Mouse (Mus musculus) forebrain, postnatal 0 days (tissue): ENCODE measurements around the gene Slc7a1. TPM values are rescaled to one million over a fixed set of nuclear protein-coding genes. Genes with fewer than 3 reads are reported as not detected.

Source experiments
- ATAC-seq: fragments of 200-750 bp; cut with Nextera tagmentation; 2 replicates; pipeline ENCODE4 v1.8.0; 2017; ENCODE audit warnings: mild to moderate bottlenecking, moderate library complexity
- DNase-seq: peaks from one replicate; pipeline ENCODE4 v3.0.0-alpha.2; 2015
- H3K27ac ChIP-seq: fragments of 300-500 bp; sonication (generic); 2 replicates; pipeline ENCODE4 v1.5.1; 2014; ENCODE audit warnings: low read depth, mild to moderate bottlenecking, antibody characterized with exemption, low read length, moderate library complexity, mixed read lengths
- H3K27me3 ChIP-seq: fragments of 300-500 bp; sonication (generic); 2 replicates; pipeline ENCODE4 v1.6.1; 2014; ENCODE audit warnings: mild to moderate bottlenecking, low read length, mixed read lengths; ENCODE audit not compliant: insufficient read depth
- H3K36me3 ChIP-seq: fragments of 300-500 bp; sonication (generic); 2 replicates; pipeline ENCODE4 v1.6.1; 2014; ENCODE audit warnings: mild to moderate bottlenecking, moderate library complexity; ENCODE audit not compliant: insufficient read depth
- H3K4me1 ChIP-seq: fragments of 300-500 bp; sonication (generic); 2 replicates; pipeline ENCODE4 v1.6.1; 2014; ENCODE audit warnings: antibody characterized with exemption; ENCODE audit not compliant: insufficient read depth
- H3K4me2 ChIP-seq: fragments of 300-500 bp; sonication (generic); 2 replicates; pipeline ENCODE4 v1.6.1; 2014; ENCODE audit warnings: low read depth, mild to moderate bottlenecking, moderate library complexity
- H3K4me3 ChIP-seq: fragments of 300-500 bp; sonication (generic); 2 replicates; pipeline ENCODE4 v1.5.1; 2014; ENCODE audit warnings: low read depth, low read length, mixed read lengths
- H3K9ac ChIP-seq: fragments of 300-500 bp; sonication (generic); 2 replicates; pipeline ENCODE4 v1.6.1; 2014; ENCODE audit warnings: mild to moderate bottlenecking
- H3K9me3 ChIP-seq: fragments of 300-500 bp; sonication (generic); 2 replicates; pipeline ENCODE4 v1.6.1; 2016; ENCODE audit warnings: low read length
- CTCF ChIP-seq: sonication (generic); IDR thresholded peaks from 2 replicates; pipeline ENCODE4 v1.5.1; 2016; ENCODE audit warnings: antibody characterized with exemption, control low read depth, low read depth
- WGBS: fragments of 180-500 bp; shearing (Covaris S2); extraction: QIAGEN DNeasy Blood & Tissue Kit; methylation state at CpG from one replicate; pipeline ENCODE4 v1.1.7; 2014; 5-methylcytosine and 5-hydroxymethylcytosine counted together
- polyA plus RNA-seq: library from polyadenylated mRNA; unstranded; fragments of >200 nt; fragmentation: Nextera tagmentation; extraction: Ambion mirVana; gene quantifications from 2 replicates; pipeline ENCODE4 v1.2.1, GENCODE M21; 2015
- total RNA-seq: library from RNA; depleted of rRNA; stranded (reverse); fragments of >200 nt; gene quantifications from 2 replicates; pipeline ENCODE4 v1.2.3, GENCODE M21; 2014

The Slc7a1 gene
- total and polyA plus RNA-seq, 2 experiments from 2014 or later: 44.0 to 52.2 TPM

- H3K9ac ChIP-seq: no peak overlapping the region
- no peak for TF ChIP-seq CTCF
- no peak overlapping the region for H3K27ac ChIP-seq
- H3K27me3 ChIP-seq: no peaks in the 10 kb centered on the region
- no peak overlapping the region for H3K4me3 ChIP-seq
- DNase-seq (no peak), ATAC-seq (no peak)
- WGBS: 87% methylated on average over 2 of the region's 2 CpGs
- H3K4me1 ChIP-seq: no peaks in the 10 kb centered on the region
- H3K36me3 ChIP-seq: peaks cover 8% of the 10 kb centered on the region; the same call in 1 of the 2 replicates
- no peak overlapping the region for H3K4me2 ChIP-seq
- H3K9me3 ChIP-seq: no peaks in the 10 kb centered on the region
These were observed 95.6 kb downstream of the Slc7a1 start for GRCm38 (mm10) chr5:148304112-148304511.

GRCm38 (mm10) chr5:148302968-148303367 is 96.7 kb downstream of the Slc7a1 start:
- no peak overlapping the region for H3K9ac ChIP-seq
- no peaks in the 10 kb centered on the region for H3K9me3 ChIP-seq
- no peak overlapping the region for H3K4me2 ChIP-seq
- no peak overlapping the region for H3K27ac ChIP-seq
- no peaks in the 10 kb centered on the region for H3K4me1 ChIP-seq
- H3K27me3 ChIP-seq: no peaks in the 10 kb centered on the region
- no peak for TF ChIP-seq CTCF
- H3K4me3 ChIP-seq: no peak overlapping the region
- H3K36me3 ChIP-seq: peaks cover 8% of the 10 kb centered on the region
- no peak for ATAC-seq
- no peak for DNase-seq
- WGBS: 88% methylated on average over 11 of the region's 11 CpGs

GRCm38 (mm10) chr5:148293346-148293745 is 106.4 kb downstream of the Slc7a1 start:
- WGBS: 89% methylated on average over 7 of the region's 7 CpGs

GRCm38 (mm10) chr5:148292862-148293261 is 106.8 kb downstream of the Slc7a1 start:
- Histone ChIP-seq H3K27me3 (no peaks in the 10 kb centered on the region), H3K4me3 (no peak overlapping the region), H3K9me3 (no peaks in the 10 kb centered on the region), H3K4me1 (no peaks in the 10 kb centered on the region), H3K4me2 (no peak overlapping the region), H3K27ac (no peak overlapping the region), H3K9ac (no peak overlapping the region), H3K36me3 (no peaks in the 10 kb centered on the region; the same call in none of the 2 replicates)
- DNase-seq (no peak), ATAC-seq (no peak)
- WGBS: 86% methylated on average over 7 of the region's 7 CpGs
- no peak for TF ChIP-seq CTCF

More at GRCm38 (mm10) chr5:148293346-148293745, 106.4 kb downstream of the Slc7a1 start:
- H3K4me3 ChIP-seq: no peak overlapping the region
- no peaks in the 10 kb centered on the region for H3K27me3 ChIP-seq
- no peaks in the 10 kb centered on the region for H3K4me1 ChIP-seq
- ATAC-seq: no peak
- peak; percentile 48 for DNase-seq
- H3K9ac ChIP-seq: no peak overlapping the region
- no peaks in the 10 kb centered on the region; the same call in none of the 2 replicates for H3K36me3 ChIP-seq
- no peak overlapping the region for H3K4me2 ChIP-seq
- H3K9me3 ChIP-seq: no peaks in the 10 kb centered on the region
- TF ChIP-seq CTCF: peak; percentile 74
- H3K27ac ChIP-seq: no peak overlapping the region

- H3K36me3 ChIP-seq: no peaks in the 10 kb centered on the region; the same call in 1 of the 2 replicates
- H3K4me3 ChIP-seq: no peak overlapping the region
- H3K27ac ChIP-seq: 0 out of 2 replicates have a peak overlapping the region, but pooled peaks have one; percentile 35
- no peak overlapping the region for H3K9ac ChIP-seq
- H3K9me3 ChIP-seq: no peaks in the 10 kb centered on the region
- WGBS: 29% methylated on average over 7 of the region's 7 CpGs
- no peaks in the 10 kb centered on the region for H3K4me1 ChIP-seq
- DNase-seq (no peak), ATAC-seq (peak; percentile 51)
- TF ChIP-seq CTCF: no peak
- no peaks in the 10 kb centered on the region for H3K27me3 ChIP-seq
- H3K4me2 ChIP-seq: no peak overlapping the region
These were observed 109.8 kb downstream of the Slc7a1 start for GRCm38 (mm10) chr5:148289951-148290350.

GRCm38 (mm10) chr5:148288804-148289203 is 110.9 kb downstream of the Slc7a1 start:
- TF ChIP-seq CTCF: no peak
- Histone ChIP-seq H3K36me3 (no peaks in the 10 kb centered on the region; the same call in 1 of the 2 replicates), H3K27ac (no peak overlapping the region), H3K4me1 (no peaks in the 10 kb centered on the region), H3K9ac (no peak overlapping the region), H3K9me3 (no peaks in the 10 kb centered on the region), H3K4me3 (no peak overlapping the region), H3K4me2 (no peak overlapping the region), H3K27me3 (no peaks in the 10 kb centered on the region)
- no peak for ATAC-seq
- no peak for DNase-seq
- WGBS: 74% methylated on average over 18 of the region's 18 CpGs

GRCm38 (mm10) chr5:148287529-148287928 is 112.2 kb downstream of the Slc7a1 start:
- ATAC-seq (no peak), DNase-seq (no peak)
- Histone ChIP-seq H3K4me1 (no peaks in the 10 kb centered on the region), H3K9me3 (no peaks in the 10 kb centered on the region), H3K4me2 (no peak overlapping the region), H3K9ac (no peak overlapping the region), H3K36me3 (no peaks in the 10 kb centered on the region; the same call in 1 of the 2 replicates), H3K27me3 (no peaks in the 10 kb centered on the region), H3K4me3 (no peak overlapping the region), H3K27ac (no peak overlapping the region)
- 93% methylated on average over 5 of the region's 5 CpGs for WGBS
- no peak for TF ChIP-seq CTCF

- 77% methylated on average over 3 of the region's 3 CpGs for WGBS
- no peak overlapping the region for H3K4me2 ChIP-seq
- no peaks in the 10 kb centered on the region for H3K4me1 ChIP-seq
- no peaks in the 10 kb centered on the region for H3K36me3 ChIP-seq
- no peak overlapping the region for H3K4me3 ChIP-seq
- DNase-seq (no peak), ATAC-seq (0 out of 2 replicates have a peak, but pooled peaks have one; percentile 12)
- no peaks in the 10 kb centered on the region for H3K9me3 ChIP-seq
- no peaks in the 10 kb centered on the region for H3K27me3 ChIP-seq
- no peak overlapping the region for H3K9ac ChIP-seq
- H3K27ac ChIP-seq: no peak overlapping the region
- no peak for TF ChIP-seq CTCF
These were observed 116.1 kb downstream of the Slc7a1 start for GRCm38 (mm10) chr5:148283584-148283983.
